8 mouse cellular contexts compared by ENCODE assay signal in genomic region chr3:65957271-65958101, GRCm38 (mm10). TPM values are rescaled to one million over a fixed set of nuclear protein-coding genes. Genes with fewer than 3 reads are reported as not detected.
DNase-seq lines count a peak whose midpoint lies in the region; ATAC-seq and TF ChIP-seq lines count a peak whose summit lies in the region.

No protein-coding gene starts in this region.

- 0 out of 2 replicates have a peak, but pooled peaks have one; percentile 14 for TF ChIP-seq POLR2A in heart, adult 2 months (IDR thresholded peaks at IDR 0.05; ENCODE audit: insufficient read depth, low read depth, low read length)
- TF ChIP-seq POLR2A in kidney, adult 2 months (IDR thresholded peaks at IDR 0.05; ENCODE audit: low read depth, low read length) = no peak

- peak overlapping the region; percentile 99 for H3K27ac ChIP-seq in embryonic facial prominence, embryonic 12.5 days
- H3K27ac ChIP-seq in heart, adult 2 months = peak overlapping the region; percentile 98
- H3K27ac ChIP-seq in kidney, adult 2 months (ENCODE audit: insufficient read depth, low read depth, low read length) = peak overlapping the region; percentile 91
- H3K27ac ChIP-seq in midbrain, postnatal 0 days (ENCODE audit: low read depth, low read length) = peak overlapping the region; percentile 100

- WGBS in embryonic facial prominence, embryonic 12.5 days = under 1% methylated on average over 83 of the region's 94 CpGs
- under 1% methylated on average over 82 of the region's 94 CpGs for WGBS in heart, adult 2 months
- under 1% methylated on average over 92 of the region's 94 CpGs for WGBS in kidney, adult 2 months
- WGBS in midbrain, postnatal 0 days = under 1% methylated on average over 78 of the region's 94 CpGs

- peaks cover 23% of the 10 kb centered on the region for H3K36me3 ChIP-seq in embryonic facial prominence, embryonic 12.5 days
- H3K36me3 ChIP-seq in heart, adult 2 months (ENCODE audit: control insufficient read depth, insufficient read depth, low read length) = peaks cover 39% of the 10 kb centered on the region
- peaks cover 9% of the 10 kb centered on the region for H3K36me3 ChIP-seq in kidney, adult 2 months (ENCODE audit: control insufficient read depth, insufficient read depth, low read length)
- peaks cover 7% of the 10 kb centered on the region; the same call in 1 of the 2 replicates for H3K36me3 ChIP-seq in midbrain, postnatal 0 days (ENCODE audit: insufficient read depth, low read length)

- peak overlapping the region; percentile 88 for H3K4me2 ChIP-seq in embryonic facial prominence, embryonic 12.5 days (replicated peaks)
- H3K4me2 ChIP-seq in midbrain, postnatal 0 days (ENCODE audit: low read depth, low read length, poor library complexity, severe bottlenecking) = peak overlapping the region; percentile 73

- H3K79me2 ChIP-seq in heart, adult 2 months (replicated peaks; ENCODE audit: control insufficient read depth, insufficient read depth, low read length) = peaks cover 4% of the 10 kb centered on the region; the same call in 1 of the 2 replicates

- TF ChIP-seq CTCF in heart, adult 2 months (IDR thresholded peaks at IDR 0.05) = peak; percentile 46
- TF ChIP-seq CTCF in kidney, adult 2 months (conservative IDR thresholded peaks at IDR 0.05; ENCODE audit: insufficient read depth, insufficient read length, low read depth, low read length) = no peak
- TF ChIP-seq CTCF in midbrain, postnatal 0 days (IDR thresholded peaks at IDR 0.05) = peak; percentile 61

- peak overlapping the region; percentile 99 for H3K4me3 ChIP-seq in embryonic facial prominence, embryonic 12.5 days
- H3K4me3 ChIP-seq in heart, adult 2 months = peak overlapping the region; percentile 88
- H3K4me3 ChIP-seq in kidney, adult 2 months (ENCODE audit: insufficient read depth, low read depth, low read length) = peak overlapping the region; percentile 92
- H3K4me3 ChIP-seq in midbrain, postnatal 0 days (ENCODE audit: low read depth, low read length) = peak overlapping the region; percentile 99

- H3K27me3 ChIP-seq in embryonic facial prominence, embryonic 12.5 days = no peaks in the 10 kb centered on the region
- H3K27me3 ChIP-seq in heart, adult 2 months (ENCODE audit: control insufficient read depth, insufficient read depth, low read length) = no peaks in the 10 kb centered on the region
- no peaks in the 10 kb centered on the region for H3K27me3 ChIP-seq in kidney, adult 2 months (replicated peaks; ENCODE audit: control insufficient read depth, insufficient read depth, low read length)
- H3K27me3 ChIP-seq in midbrain, postnatal 0 days (ENCODE audit: insufficient read depth, low read length) = no peaks in the 10 kb centered on the region

- peak; percentile 78 for ATAC-seq in embryonic facial prominence, embryonic 12.5 days (ENCODE audit: insufficient number of reproducible peaks, insufficient read depth, low FRiP score, low TSS enrichment)
- ATAC-seq in midbrain, postnatal 0 days (ENCODE audit: low FRiP score) = peak; percentile 88

- DNase-seq in 3T3-L1 (ENCODE audit: low read depth, low spot score) (peak; percentile 65), liver (peak; percentile 80)
- peak; percentile 74 for DNase-seq in adrenal gland, postnatal 10 days
- DNase-seq in heart, adult 2 months = peak; percentile 73 to 74
- peak; percentile 68 for DNase-seq in kidney, adult 2 months
- DNase-seq in midbrain, postnatal 0 days (ENCODE audit: low spot score) = peak; percentile 81
- peak; percentile 61 to 64 for DNase-seq in spleen, postnatal 36 days (ENCODE audit: low spot score in 2 of 2)

- H3K9me3 ChIP-seq in embryonic facial prominence, embryonic 12.5 days = no peaks in the 10 kb centered on the region
- H3K9me3 ChIP-seq in midbrain, postnatal 0 days (ENCODE audit: low read length) = no peaks in the 10 kb centered on the region

- intact Hi-C loops in heart, adult 2 months (cut with DNase I) = loop anchor here (1.0 to 2.0 kb wide), 2 partner anchors 17 to 33 kb away; no protein-coding TSS in a partner anchor

- H3K9ac ChIP-seq in embryonic facial prominence, embryonic 12.5 days = peak overlapping the region; percentile 100
- H3K9ac ChIP-seq in heart, adult 2 months (ENCODE audit: low read depth, low read length) = peak overlapping the region; percentile 99
- H3K9ac ChIP-seq in midbrain, postnatal 0 days (replicated peaks; ENCODE audit: low read length, poor library complexity, severe bottlenecking) = peak overlapping the region; percentile 100

- peaks cover 23% of the 10 kb centered on the region for H3K4me1 ChIP-seq in embryonic facial prominence, embryonic 12.5 days
- peaks cover 17% of the 10 kb centered on the region for H3K4me1 ChIP-seq in heart, adult 2 months (ENCODE audit: control insufficient read depth, insufficient read depth, low read length)
- peaks cover 19% of the 10 kb centered on the region for H3K4me1 ChIP-seq in kidney, adult 2 months (ENCODE audit: control insufficient read depth, insufficient read depth, low read length)
- H3K4me1 ChIP-seq in midbrain, postnatal 0 days (ENCODE audit: insufficient read depth, low read length) = peaks cover 14% of the 10 kb centered on the region; the same call in 1 of the 2 replicates

- 0 out of 2 replicates have a peak, but pooled peaks have one; percentile 9 for TF ChIP-seq EP300 in heart, adult 2 months (IDR thresholded peaks at IDR 0.05; ENCODE audit: insufficient read depth, low read depth, low read length)

RNA-seq across cellular contexts. Expression of gene Ccnl1, which starts 0.6 kb away (rescaled TPM):
- 10 to 100 TPM; 91.1 to 99.3 TPM for total RNA-seq in adrenal gland, postnatal 10 days (2021)
- 128 and 129 TPM in 2 replicates for polyA plus RNA-seq in embryonic facial prominence, embryonic 12.5 days (2016; fragmentation: Nextera tagmentation; extraction: Ambion mirVana)
- total RNA-seq in heart, adult 2 months (2021) = 10 to 100 TPM; 16.7 to 18.1 TPM
- 17.8 and 24.6 TPM in 2 replicates for polyA plus RNA-seq in heart, adult 2 months (2012; rRNA removed)
- 20.8 and 25.6 TPM in 2 replicates for polyA plus RNA-seq in kidney, adult 2 months (2012; rRNA removed)
- 38.7 and 60.3 TPM in 2 replicates for total RNA-seq in midbrain, postnatal 0 days (2014; rRNA removed)
- 52.2 and 58.4 TPM in 2 replicates for polyA plus RNA-seq in midbrain, postnatal 0 days (2015; fragmentation: Nextera tagmentation; extraction: Ambion mirVana)

Comparison
In these comparisons a context has a peak if more than half of its experiments do, and no peak if none do; other contexts are left out.
1. Peak in every context shown above with its lines: DNase-seq, ATAC-seq, H3K4me3 ChIP-seq and H3K27ac ChIP-seq.